Mouse (Mus musculus) lung, adult 2 months (tissue): ENCODE results near the gene Slc8a2. TPM values are rescaled to one million over a fixed set of nuclear protein-coding genes. Genes with fewer than 3 reads are reported as not detected.

Experiments used
- DNase-seq: peaks from one replicate; pipeline ENCODE4 v3.0.0; 2022
- H3K4me1 ChIP-seq: fragments of 200-500 bp; 2 replicates; pipeline ENCODE4 v1.6.1; 2011; ENCODE audit warnings: low read length; ENCODE audit not compliant: control insufficient read depth, insufficient read depth
- H3K4me3 ChIP-seq: fragments of 200-500 bp; replicated peaks from 2 replicates; pipeline ENCODE3; 2011; ENCODE audit warnings: low read depth, mild to moderate bottlenecking, control low read depth, low read length; ENCODE audit errors: extremely low read depth
- CTCF ChIP-seq: fragments of 200-500 bp; IDR thresholded peaks from 2 replicates; pipeline ENCODE4 v1.5.1; 2011; ENCODE audit warnings: mild to moderate bottlenecking, low read length, control low read depth; ENCODE audit not compliant: insufficient read depth
- POLR2A ChIP-seq: fragments of 200-500 bp; IDR thresholded peaks from 2 replicates; pipeline ENCODE4 v1.6.1; 2011; ENCODE audit warnings: low read depth, mild to moderate bottlenecking, control low read depth, low read length, borderline replicate concordance; ENCODE audit errors: extremely low read depth
- WGBS: fragments of 180-500 bp; shearing (Covaris S2); methylation state at CpG from one replicate; pipeline ENCODE4 v1.1.7; 2018; 5-methylcytosine and 5-hydroxymethylcytosine counted together
- polyA plus RNA-seq: library from polyadenylated mRNA; depleted of rRNA; stranded (reverse); fragments of >200 nt; gene quantifications from 2 replicates; pipeline ENCODE4 v1.2.3, GENCODE M21; 2012; rRNA removed

The Slc8a2 gene
- 0.85 TPM in 2 replicates for polyA plus RNA-seq

DNA sequence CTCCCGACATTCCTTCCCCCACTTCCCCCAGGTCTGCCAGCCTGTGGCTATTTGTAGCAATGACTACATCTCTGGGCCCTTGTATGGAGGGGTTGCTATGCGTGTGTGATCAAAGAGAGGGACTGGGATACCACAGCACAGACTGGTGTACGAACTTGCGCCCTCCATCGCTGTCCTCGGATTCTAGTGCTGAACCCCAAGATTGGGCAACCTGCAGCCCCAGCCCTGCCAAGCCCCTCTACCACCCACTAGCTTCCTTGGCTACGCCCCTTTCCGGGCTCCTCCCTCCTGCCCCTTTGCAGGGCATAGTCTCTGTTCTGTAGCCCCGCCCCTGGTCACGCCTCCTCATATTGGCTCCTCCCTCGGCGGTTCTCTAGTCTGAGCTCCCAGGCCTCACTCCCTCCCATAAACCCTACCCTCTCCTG, at the start of gene Slc8a2:
Slc8a2 (plus strand) TSS at position 406 of the 425 bp plus-strand sequence.
- peak; percentile 41 for DNase-seq
- no peak for TF ChIP-seq CTCF
- TF ChIP-seq POLR2A: no peak
- Histone ChIP-seq H3K4me1 (no peaks in the 10 kb centered on the region; the same call in 1 of the 2 replicates), H3K4me3 (peak within 1 kb of the TSS; percentile 16)
- WGBS: 5% methylated on average over 12 of the region's 12 CpGs

DNA sequence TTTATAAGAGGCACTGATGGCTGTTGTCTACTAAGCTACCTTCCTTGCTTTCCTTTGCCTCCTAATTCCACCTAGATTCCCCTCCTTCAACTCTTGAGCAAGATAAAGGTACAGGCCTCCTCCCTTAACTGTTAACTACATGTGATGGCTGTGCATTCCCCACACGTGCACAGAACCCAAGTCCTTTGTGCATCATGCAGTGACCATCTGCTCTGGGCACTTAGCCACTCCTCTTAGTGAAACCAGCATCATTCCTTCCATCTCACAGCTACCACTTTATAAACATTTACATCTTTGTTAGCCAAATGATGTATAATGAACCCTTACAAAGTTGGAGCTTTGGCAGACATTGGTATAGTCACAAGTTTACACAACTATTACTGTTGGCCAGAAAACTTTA, 49.7 kb upstream of the Slc8a2 start:
- TF ChIP-seq CTCF (no peak), POLR2A (no peak)
- no peak overlapping the region for H3K4me3 ChIP-seq
- H3K4me1 ChIP-seq: no peaks in the 10 kb centered on the region
- 62% methylated on average over 1 of the region's 1 CpGs for WGBS
- no peak for DNase-seq

DNA sequence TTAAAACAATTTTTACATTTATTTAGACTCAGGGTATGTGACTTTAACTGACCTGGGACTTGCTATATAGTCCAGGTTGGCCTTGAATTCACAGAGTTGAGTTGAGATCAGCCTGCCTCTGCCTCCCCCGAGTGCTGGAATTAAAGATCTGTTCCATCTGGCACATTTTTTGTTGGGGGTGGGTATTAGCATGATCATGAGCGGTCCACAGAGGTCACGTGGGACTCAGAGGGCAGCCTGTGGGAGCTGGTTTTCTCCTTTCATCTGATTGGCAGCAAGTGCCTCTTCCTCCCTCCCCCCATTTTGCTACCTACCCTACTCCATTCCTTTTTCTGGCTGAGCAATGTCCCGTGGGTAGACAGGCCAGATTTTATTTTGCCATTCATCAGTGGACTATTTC, 49.0 kb upstream of the Slc8a2 start:
- Histone ChIP-seq H3K4me1 (no peaks in the 10 kb centered on the region), H3K4me3 (no peak overlapping the region)
- TF ChIP-seq POLR2A (no peak), CTCF (no peak)
- 60% methylated on average over 4 of the region's 4 CpGs for WGBS
- no peak for DNase-seq

DNA sequence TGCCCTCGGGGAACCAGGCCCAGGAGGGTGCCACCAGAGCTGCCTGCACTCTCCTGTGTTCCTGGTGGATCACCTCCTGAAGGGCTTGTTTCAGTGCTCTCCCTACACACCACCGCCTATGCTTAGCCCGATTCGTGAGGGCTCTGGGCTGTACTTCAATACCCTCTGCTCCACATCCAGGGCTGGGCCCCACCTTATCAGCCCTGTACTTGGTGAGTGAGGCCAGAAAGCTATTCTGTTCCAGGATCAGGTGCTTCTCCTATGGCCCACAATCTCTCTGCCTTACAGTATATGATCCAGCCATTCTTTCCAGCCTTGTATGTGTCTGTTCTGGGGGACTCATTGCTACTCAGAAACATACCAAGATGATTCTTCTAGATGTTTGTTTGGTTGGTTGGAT, 46.3 kb upstream of the Slc8a2 start:
- WGBS: 63% methylated on average over 4 of the region's 4 CpGs
- Histone ChIP-seq H3K4me3 (no peak overlapping the region), H3K4me1 (no peaks in the 10 kb centered on the region)
- DNase-seq: no peak
- TF ChIP-seq CTCF (no peak), POLR2A (no peak)

DNA sequence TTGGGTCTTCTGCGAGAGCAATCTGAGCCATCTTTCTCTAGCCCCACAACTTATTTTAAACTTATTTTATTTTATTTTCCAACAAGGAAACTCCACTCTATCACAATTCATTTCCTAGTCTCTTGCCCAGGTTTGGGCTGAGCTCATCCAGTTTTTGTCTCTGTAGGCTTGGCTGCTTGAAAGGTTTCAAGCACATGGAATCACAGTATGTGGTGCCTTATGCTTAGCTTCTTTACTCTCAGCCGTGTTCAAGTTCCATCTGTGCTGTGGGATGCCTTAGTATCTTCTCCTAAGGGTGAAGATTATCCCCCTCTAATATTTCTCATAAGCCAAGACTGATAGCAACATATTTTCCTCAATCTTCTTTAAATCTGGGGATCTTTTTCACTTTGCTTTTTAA, 42.0 kb upstream of the Slc8a2 start:
- DNase-seq: no peak

DNA sequence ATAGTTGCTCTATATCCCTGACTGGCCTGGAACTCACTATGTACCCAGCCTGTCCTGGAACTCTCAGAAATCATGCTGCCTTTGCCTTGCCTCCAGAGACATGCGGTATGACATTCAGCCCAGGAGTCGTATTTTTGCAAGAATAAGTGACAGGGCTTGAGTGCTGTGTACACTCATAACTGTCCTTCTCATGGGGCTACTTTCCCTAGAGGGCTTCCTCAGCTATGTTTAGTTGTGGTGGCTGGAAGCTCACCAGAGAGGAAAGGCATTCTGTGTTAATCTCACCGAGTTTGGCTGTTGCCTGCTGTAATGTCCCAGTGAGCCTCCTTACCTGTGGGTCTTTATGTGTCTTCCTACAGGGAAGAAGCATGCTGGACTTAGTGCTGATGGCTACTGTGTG, 35.0 kb upstream of the Slc8a2 start:
- Histone ChIP-seq H3K4me1 (peaks cover 4% of the 10 kb centered on the region; the same call in 1 of the 2 replicates), H3K4me3 (no peak overlapping the region)
- TF ChIP-seq POLR2A: no peak
- no peak for TF ChIP-seq CTCF
- no peak for DNase-seq
- 55% methylated on average over 3 of the region's 3 CpGs for WGBS

More for the DNA sequence above, 42.0 kb upstream of the Slc8a2 start:
- WGBS: 71% methylated on average over 2 of the region's 2 CpGs
- TF ChIP-seq CTCF (no peak), POLR2A (no peak)
- Histone ChIP-seq H3K4me1 (no peaks in the 10 kb centered on the region), H3K4me3 (no peak overlapping the region)

DNA sequence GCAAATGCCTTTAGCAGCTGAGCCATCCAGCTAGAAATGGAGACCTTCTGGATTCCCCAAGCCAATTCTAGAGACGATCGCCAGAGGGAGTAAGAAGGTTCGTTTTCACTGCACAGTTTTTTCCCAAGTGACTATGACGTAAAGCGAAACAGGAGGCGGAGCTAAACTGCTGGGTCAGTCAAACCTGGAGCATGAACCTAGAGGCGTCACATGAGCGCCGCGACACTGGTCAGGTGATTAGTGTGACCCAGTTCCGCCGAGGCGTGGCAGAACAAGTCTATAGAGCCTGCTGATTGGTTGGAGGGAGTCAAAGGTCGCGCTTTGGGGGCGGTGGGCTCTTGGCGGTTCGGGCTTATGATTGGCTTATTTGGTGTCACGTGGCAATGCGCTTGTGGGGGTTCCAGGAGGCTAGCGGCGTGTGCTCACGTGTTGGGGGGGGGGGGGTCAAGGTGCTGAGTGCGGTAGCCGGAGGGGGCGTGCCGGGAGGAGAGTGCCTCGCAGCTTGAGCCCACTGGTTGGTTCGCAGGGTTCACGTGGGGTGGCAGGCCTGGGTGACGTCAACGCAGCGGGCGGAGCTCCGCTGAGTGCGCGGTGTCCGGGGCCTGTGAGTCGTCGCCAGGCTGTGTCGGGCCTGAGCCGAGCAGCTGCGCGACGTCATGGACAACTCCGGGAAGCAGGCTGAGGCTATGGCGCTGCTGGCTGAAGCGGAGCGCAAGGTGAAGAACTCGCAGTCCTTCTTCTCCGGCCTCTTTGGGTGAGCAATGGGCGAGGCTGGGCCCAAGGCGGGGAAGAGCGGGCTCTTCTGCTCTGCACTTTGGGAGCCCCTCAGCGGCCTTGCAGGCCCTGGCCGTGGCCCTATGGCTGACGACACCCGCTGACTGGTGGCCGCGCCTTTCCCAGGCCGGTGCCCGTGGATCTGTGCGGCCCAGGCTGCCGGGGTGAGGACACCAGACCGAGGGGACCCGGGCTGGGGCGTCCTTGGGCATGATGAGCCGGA, 31.3 kb upstream of the Slc8a2 start, which contains the start of gene Napa:
Napa (plus strand) TSS at position 438 of the 997 bp plus-strand sequence.
- DNase-seq: peak; percentile 96
- under 1% methylated on average over 68 of the region's 68 CpGs for WGBS
- peaks cover 11% of the 10 kb centered on the region; the same call in 1 of the 2 replicates for H3K4me1 ChIP-seq
- peak within 1 kb of the TSS; percentile 80 for H3K4me3 ChIP-seq
- TF ChIP-seq CTCF (peak; percentile 11), POLR2A (peak; percentile 99)

DNA sequence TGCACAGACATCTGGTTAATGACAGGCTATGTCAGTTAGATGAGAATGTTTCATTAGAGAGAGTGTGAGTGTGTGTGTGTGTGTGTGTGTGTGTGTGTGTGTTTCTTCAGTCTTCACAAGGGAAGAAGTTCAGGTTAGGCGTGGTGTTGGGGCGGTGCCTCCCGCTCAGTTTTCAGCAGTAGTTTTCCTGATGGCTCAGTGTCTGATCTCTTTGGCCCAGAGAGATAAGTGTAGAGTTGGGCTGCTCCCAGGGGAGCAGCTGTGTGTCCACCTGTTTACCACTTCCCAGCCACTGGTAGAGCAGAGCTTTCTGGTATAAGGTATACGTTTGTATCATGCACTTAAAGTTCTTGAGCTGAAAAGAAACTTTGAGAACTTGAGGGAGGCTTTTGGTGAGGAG, 29.7 kb upstream of the Slc8a2 start:
- no peak for DNase-seq
- Histone ChIP-seq H3K4me1 (peaks cover 11% of the 10 kb centered on the region; the same call in 1 of the 2 replicates), H3K4me3 (no peak overlapping the region)
- 70% methylated on average over 4 of the region's 4 CpGs for WGBS
- TF ChIP-seq CTCF (no peak), POLR2A (no peak)

DNA sequence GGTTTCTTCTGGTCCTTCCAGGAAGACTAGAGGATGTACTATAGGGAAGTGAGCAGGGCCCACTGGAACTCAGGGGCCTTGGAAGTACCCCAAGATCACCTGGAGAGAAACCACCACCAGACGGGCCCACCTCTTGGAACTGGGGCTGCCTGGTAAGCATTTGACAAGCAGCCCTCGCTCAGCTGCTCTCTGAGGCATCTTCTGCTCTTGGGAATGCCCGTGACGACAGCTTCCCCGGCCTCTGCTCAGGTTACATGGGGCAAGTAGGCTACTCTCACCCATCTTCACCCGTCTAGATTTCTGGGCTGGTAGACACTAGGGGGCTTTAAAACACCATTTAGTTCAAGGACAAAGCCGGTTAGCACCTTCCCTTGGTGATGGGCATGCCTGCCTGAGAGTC, 28.5 kb upstream of the Slc8a2 start:
- WGBS: 73% methylated on average over 7 of the region's 7 CpGs
- Histone ChIP-seq H3K4me3 (no peak overlapping the region), H3K4me1 (peaks cover 11% of the 10 kb centered on the region; the same call in 1 of the 2 replicates)
- no peak for DNase-seq
- TF ChIP-seq POLR2A (no peak), CTCF (no peak)
